Mouse (Mus musculus) spleen, postnatal 14 days (tissue): ENCODE measurements at regions not wholly inside any gene's neighbourhood (a gene's known extent, or its start where the extent isn't known, plus 50 kb on each side); places are given as distances from the start of the nearest gene placed in this dataset.

Experiments
- DNase-seq, 2 experiments: peaks; one replicate each; pipeline ENCODE4 v3.0.0; 2021 to 2022; ENCODE audit warnings: low spot score in 2 of 2

- no peak for DNase-seq
Measured at GRCm38 (mm10) chr15:5414401-5414800, 170.4 kb upstream of the Ptger4 start.

- no peak for DNase-seq
Measured at GRCm38 (mm10) chr15:5416031-5416430, 172.0 kb upstream of the Ptger4 start.

DNA sequence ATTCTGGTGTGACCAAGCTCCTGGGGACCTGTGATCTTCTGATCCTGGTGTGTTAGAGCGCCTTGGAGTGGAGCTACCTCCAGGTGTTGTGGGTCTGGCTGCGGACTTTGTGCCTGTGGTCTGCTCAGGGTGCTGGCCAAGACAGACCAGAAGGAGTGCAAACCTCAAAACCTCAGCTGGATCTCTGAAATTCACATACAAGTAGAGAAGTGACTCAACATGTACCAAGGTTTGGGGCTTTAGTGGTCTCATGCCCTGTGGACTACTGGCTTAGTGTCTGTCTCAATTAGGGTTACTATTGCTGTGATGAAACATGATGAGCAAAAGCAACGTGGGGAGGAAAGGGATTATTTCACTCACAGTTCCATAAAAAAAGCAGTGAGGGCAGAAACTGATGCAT lies 182.7 kb upstream of the Ptger4 start:
- DNase-seq, result no peak

GRCm38 (mm10) chr15:5427319-5428048 lies 183.5 kb upstream of the Ptger4 start:
- no peak for DNase-seq

GRCm38 (mm10) chr15:5432018-5432417 lies 188.0 kb upstream of the Ptger4 start:
- DNase-seq, result no peak

- DNase-seq, result no peak
Measured at GRCm38 (mm10) chr15:5437020-5437419, 193.0 kb upstream of the Ptger4 start.

DNA sequence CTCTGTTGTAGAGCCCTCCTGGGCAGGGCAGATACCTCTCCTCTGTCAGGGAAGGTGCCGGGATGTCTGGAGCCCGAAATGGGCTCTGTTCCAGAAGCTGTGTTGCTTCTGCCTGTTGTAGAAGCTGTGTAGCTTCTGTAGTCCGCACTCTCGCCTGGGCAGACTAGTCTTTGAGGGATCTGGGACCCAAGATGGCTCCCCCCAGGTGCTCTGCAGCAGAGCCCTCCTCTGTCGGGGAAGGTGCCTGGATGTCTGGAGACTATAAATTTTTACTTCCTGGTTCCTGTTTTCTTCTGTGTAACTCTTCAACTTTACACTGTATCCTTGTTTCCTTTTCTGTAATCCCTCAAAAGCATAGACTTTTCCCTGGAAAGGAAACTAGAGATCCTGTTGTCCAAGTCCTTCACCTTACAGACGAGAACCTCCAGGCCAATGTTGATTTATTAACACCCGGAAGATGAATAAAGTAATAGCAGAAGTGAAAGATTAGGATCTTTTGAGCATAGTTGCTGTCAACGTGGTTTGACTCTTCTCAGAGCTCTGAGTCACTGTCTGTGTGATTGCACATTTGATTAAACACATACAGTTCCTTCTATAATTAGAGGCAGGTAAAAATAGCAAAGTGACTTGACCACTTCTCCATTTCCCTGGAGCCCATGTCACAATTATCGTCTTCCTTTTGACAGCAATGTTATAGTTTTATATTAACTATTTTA lies 202.2 kb upstream of the Ptger4 start:
- DNase-seq, result no peak

- DNase-seq, result no peak
Measured at GRCm38 (mm10) chr15:5446756-5447314, 202.8 kb upstream of the Ptger4 start.

GRCm38 (mm10) chr15:5447707-5448496 lies 203.9 kb upstream of the Ptger4 start:
- no peak for DNase-seq

DNA sequence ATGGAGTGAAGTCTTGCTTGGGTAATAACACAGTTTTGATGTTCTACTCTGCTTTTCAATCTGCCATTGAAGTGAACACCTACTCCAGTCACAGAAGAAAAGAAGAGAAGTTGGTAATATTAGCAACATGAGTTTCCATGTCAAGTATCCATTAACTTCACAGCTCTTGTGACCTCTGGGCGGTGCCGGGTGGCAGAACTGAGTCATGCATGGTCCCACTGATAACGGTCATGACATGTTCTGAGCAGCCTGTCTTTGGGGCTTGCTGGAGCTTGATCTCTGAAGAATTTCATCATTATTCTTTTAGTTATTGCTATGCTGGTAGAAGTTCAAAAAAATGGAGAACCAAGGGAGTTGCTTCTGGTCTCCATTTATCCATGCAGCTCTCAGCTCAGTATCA lies 215.1 kb upstream of the Ptger4 start:
- DNase-seq, result no peak

GRCm38 (mm10) chr15:5459580-5459979 lies 215.6 kb upstream of the Ptger4 start:
- no peak for DNase-seq

- DNase-seq, result no peak
Measured at GRCm38 (mm10) chr15:5462651-5463050, 218.7 kb upstream of the Ptger4 start.

- DNase-seq, result no peak
Measured at GRCm38 (mm10) chr15:5464732-5465131, 220.7 kb upstream of the Ptger4 start.

DNA sequence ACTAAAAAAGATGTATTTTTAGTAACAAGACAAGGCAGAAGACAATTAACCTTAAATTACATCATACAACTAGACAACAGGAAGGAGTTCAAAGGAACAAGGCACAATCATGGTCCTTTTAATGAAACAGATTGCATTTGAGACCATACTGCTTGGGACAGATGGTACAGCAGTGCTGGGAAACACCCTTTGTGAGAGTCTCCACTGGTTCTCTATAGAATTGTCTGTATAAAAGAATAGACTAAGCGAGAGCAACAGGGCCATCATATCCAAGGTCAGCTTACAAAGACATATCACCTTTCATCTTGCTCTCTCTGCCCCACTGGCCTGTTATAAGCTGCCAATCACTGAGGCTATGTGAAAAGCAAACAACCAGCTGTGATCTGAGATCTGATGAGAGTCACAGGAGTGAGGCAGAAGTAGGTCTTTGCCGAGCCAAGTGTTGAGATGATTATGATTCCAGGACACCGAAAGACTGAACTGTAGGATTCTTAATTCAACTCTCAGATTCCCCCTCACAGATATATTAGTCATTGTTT lies 224.6 kb upstream of the Ptger4 start:
- no peak for DNase-seq

- no peak for DNase-seq
Measured at GRCm38 (mm10) chr15:5475389-5475995, 231.5 kb upstream of the Ptger4 start.

DNA sequence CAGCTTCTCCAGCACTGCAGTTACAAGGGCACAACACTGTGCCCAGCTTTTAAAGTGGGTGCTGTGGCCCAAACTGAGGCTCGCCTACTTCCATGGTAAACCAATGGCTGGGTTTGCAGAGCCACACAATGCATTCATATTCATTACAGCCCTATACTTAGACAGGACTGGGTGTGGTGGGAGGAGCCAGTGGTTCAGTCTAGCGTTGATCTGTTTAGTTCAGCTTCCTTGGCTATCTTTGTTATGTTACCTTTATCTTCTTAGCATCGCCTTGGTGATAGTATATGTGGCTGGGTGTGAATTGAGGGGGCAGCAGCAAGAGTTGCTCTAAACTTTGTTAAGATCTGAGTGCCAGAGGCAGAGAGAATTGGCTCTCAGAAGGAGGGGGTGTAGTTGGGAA lies 249.3 kb upstream of the Ptger4 start:
- DNase-seq, result no peak

GRCm38 (mm10) chr15:5495187-5495849 lies 251.3 kb upstream of the Ptger4 start:
- no peak for DNase-seq

DNA sequence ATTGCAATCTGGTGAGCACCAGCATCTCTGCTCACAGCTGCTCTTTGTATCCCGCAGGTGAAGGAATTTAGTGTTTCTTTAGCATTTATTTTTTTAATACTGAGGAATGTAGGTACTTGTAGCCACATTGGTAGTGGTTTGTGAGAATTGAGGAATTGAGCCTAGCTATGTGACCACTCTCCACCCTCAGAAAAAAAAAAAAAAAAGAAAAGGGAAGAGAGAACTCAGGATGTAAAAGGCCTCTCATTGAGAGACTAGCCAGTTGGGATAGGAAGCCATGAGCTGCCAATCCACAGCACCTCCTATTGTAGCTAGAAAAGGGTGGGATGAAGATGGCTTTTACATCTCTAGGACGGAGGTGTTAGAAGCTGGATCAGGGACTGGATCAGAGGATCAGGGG lies 252.0 kb upstream of the Ptger4 start:
- no peak for DNase-seq

DNA sequence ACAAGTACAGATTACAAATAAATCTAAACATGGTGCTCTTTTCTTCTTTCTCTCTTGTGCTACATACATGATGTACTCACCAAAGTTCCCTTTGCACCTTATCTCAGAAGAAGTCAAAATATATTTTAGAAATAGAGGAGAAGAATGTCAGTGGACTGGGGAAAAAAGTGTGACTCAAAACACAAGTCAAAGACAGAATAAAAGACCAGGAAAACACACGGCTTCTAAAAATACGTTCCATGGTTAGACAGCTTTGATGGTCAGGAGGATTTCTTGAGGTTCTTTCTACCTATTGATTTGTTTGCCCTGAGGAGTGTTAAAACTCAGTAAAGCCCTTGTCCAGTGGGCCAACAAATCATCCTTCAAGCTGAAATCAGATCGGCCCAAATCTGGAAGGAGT lies 260.5 kb upstream of the Ptger4 start:
- no peak for DNase-seq

DNA sequence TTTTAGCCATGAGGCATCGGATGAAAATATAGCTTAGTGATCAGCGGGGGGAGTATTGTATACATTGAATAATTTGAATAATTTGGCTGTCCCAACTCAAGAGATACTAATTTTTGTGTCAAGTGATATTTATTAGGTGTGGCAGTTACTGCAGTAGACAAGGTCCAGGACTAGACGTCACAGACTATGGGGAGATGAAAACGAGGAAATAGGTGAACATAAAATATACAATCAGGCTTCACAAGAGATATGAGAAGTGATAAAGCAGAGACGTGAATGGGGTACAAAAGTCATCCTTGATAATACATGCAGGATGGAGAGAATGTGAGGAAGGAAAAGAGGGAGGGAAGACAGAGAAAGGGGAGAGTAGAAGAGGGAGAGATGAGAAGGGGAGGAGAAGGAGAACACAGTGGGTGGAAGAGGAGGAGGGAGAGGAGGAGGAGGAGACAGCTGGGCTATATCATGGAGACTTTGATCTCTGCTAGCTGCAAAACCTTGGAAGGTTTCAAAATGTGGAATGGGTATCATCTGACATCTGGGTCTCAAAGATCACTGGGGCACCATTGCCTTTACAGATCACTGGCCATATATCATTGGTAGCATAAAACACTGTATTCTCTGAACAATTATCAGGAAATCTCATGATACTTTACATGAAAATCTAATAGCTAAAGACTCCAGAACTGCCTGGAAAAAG lies 263.0 kb upstream of the Ptger4 start:
- DNase-seq, result no peak

DNA sequence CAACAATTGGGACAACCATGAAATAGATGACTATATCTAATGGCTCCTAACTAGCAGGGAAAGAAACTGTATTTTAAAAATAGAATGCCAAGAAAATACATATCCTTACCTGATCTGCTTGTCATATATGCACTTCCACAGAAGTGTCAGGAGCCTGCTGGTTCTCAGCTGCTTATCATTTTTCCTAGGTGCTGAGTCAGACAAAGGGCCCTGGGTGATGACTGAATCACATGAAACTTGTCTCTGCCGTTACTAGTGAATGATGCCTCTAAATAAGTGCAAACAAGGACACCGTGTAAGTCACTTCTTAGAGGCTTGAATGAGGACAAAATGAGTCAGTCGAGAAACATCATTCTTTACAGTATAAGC lies 263.5 kb upstream of the Ptger4 start:
- no peak for DNase-seq
